Mouse (Mus musculus) ES-CJ7 (cell line): ENCODE measurements at regions not wholly inside any gene's neighbourhood (a gene's known extent, or its start where the extent isn't known, plus 50 kb on each side); places are given as distances from the start of the nearest gene placed in this dataset.

Experiments used
- DNase-seq: peaks from one replicate; pipeline ENCODE4 v3.0.0; 2011; ENCODE audit warnings: low read depth, low spot score

DNA sequence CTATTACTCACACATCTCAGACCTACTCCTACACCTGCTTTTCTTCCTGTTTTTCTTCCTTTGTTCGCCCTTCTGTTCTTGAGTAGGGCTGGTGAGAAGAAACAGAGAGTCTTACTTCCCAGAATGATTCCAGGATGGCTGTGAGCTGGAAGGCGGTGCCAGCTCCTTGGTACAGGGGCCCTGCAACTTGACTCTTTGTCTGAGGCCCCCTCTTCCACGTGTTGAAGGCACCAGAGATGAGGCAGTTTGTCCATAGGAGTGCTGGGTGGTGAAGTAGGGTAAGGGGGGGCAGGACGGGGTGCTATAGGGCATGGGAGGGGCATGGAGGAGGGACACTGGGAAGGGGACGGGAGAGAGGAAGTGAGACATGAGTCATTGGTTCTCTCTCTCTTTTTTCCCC, 60.8 kb downstream of the Dmrta2 start:
- DNase-seq = no peak

DNA sequence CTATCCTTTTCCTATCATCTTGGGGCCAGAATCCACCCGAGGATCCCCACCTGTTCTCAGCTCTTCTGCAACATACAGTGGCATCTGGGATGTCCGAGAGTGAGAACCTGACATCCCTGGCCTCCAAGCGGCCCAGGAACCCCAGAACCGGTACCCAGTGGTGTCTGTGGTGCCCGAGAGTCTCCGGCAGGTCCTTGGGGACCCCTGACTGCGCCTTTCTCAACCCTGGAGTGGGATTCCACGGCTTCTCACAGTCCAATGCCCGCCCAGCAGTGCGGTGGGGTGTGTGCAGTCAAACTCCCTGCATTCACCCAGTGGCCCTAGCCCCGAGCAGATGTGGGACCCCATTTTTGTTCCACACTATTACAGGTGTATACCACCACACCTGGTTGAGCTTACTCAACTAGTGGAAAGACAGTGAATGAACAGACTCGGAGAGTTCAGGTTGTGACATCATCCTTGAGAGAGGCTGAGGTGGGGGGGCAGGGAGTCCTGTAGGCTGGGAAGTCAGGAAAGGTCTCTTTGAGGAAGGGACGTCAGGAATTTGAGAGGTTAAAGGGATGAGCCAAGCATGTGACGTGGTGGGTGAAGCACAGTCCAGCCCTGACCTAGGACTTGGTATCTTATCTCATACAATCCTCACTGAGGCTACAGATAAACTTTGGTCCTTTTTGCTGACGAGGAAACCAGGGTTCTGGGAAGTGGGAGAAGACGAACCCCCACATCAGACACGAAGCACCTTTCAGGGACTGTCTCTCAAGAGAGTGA, 67.2 kb downstream of the Dmrta2 start:
- no peak for DNase-seq

DNA sequence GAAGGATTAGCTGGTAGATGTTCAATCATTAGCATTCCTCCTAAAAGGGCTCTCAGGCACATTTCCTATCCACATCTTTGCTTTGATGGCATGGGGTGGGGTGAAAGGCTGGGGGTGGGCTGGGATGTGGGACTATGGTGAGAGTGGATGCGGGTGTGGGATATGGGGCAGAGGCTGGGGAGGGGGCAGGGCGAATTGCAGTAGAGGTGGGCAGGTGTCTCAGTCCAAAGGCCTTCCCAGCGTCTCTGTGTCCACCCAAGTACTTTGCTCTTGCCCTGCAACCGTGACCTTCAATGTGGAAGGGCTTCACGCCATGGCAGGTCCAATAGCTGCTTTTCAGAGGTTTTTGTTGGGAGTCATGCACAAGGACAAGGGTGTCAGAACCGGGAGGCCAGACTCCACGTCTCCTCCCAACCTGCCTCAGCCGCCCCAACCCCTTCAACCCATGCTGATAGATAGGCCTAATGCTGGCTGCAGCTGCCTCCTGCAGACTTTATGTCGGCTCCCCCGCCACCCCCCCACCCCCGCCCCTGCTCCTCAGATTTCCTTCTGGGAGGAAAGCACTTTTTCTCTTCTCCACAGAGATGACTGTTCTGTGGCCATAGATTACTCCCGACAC, 67.9 kb downstream of the Dmrta2 start:
- no peak for DNase-seq

DNA sequence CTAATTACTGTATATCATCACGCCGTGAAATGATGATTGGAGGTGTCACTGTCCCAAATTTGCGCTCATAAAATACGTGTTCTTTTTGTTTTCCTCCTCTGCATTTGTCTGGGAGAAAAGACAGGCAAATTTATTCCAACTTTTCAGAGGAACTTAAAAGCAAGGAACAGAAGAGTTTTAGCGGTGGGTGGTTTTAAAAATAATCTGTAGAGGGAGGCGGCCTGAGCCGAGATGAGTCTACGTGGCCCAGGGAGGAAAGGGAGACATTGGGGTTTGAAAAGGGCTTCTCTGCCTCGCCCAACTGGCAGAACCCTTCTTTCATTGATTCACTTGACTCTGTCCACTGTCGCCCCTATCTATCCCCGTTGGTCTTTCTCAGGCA, 68.4 kb downstream of the Dmrta2 start:
- DNase-seq = no peak

DNA sequence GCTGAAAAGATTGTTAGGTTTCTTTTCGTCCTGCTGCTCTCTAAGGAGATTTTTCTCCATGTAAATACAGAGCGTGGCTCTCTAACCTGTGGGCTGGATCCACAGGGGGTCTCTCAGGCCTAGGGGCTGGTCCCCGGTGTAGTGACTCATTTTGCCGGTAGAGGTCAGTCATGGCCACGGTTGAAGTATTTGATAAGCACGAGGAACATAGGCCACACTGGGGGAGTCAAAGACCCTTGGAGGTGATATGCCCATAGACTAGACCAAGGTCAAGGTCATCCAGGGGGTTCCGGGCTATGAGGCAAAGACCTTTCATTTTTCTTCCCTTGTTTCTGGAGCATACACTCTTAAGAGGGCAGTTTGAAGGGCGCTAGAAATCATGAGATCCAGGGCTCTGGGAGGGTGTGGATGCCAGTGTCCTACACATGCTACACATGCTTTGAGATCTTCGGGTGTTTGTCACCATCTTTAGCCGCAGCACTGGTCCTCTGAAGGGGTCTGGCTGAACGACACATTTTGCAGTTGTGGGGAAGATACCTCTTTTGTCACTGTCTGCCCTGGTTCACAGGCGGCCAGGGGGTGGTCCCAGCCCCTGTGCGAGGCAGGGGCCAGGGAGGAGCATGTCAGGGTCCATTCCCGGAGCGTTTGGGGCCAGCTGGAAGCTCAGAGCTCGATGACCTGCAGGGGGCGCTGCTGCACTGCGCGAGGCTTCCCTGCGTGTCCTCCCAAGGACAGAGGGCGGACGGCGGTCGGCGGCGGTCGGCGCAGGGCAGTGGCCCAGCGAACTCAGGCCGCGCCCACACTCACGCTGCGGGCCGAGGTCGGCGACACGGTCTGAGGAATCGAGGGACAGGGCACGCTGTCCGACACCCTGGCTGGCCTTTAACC, 72.8 kb downstream of the Dmrta2 start:
- peak; percentile 78 for DNase-seq

DNA sequence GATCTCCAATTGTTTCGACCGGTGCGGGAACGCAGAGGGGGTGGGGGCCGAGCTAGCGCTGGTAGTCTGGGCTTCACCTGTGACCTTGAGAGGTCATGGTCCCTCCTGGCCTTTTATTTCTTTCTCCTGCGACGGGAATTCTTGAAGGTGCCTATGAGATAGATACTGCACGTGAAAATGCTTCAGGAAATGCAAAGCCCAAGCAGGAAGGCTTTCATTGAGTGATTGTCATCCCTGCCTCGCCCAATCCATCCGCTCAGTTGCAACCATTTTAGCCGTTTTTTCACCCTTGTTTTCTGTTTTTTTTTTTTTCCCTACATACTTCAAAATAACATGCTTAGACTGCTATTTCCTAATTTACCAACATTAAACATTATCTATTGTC, 73.4 kb downstream of the Dmrta2 start:
- DNase-seq = no peak

DNA sequence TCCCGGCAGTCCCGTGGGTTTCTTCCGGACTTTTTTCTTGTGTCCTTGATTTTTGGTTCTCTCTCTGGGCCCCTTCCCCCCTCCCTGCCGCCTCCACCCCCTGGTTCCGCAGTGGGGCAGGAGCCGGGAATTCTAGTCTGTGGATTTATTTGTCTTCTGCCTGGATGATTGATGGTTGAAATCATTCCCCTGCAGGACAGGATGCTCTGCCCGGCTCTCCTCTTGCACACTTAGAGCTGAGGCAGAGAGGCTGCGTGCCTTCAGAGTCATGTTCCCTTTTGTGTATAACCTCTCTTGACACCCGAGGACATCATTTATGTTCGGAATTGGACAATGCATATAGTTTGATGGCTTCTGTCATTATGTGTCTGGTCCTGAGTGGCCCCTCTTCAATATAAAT, 74.0 kb downstream of the Dmrta2 start:
- DNase-seq = no peak

DNA sequence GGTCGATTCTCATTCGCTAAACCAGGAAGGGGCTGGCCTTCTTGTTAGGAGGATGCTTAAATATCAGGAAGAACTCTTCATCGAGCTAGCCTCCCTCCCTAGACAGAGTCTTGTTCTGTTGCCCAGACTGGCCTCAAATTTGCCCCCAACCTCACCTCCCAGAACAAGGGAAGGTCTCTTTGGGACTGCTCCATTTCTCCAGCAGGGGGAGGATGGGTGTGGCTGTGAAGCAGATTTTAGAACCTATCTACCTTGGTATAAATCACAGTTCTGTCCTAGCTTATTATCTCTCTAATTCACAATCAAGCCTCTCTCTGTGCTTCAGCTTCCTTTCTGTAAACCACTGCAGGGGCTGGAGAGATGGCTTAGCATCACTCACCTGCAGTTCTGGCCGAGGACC, 75.1 kb downstream of the Dmrta2 start:
- peak; percentile 42 for DNase-seq

DNA sequence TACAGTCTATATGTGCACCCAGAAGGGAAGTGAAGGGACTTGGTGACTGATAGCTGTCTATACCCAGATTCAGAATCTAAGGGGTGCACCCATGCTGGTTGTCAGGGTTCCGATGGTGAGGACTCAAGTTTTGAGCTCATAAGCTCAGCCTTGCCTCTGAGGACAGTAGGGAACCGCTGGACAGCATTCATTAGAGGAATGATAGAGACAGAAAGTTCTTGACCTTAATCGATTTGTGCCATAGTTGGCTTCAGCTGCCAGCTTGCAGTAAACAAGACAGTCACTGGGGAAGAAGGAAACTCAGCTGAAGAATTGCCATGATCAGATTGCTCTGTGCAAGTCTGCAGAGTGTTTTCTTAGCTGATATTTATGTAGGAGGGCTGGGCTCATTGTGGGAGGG, 96.0 kb downstream of the Dmrta2 start:
- no peak for DNase-seq

DNA sequence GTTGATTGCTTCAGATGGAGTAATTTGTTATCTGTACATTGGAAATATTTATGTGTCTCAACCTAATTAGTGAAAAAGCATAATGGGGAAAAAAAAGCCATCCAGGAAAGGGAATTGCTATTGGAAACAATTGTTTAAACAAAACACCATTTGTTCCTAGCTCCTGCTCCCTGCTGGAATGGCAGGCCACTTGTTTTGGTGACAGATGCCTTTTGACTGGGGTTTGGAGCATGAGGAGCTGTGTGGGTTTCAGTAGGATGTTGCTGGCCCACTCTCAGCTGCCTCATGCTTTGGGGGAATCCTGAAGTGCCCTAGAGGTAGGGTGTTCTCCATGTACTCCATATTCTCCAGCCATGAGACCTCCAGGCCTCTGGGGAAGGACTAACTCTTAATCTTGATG, 105.5 kb downstream of the Dmrta2 start:
- DNase-seq = no peak

DNA sequence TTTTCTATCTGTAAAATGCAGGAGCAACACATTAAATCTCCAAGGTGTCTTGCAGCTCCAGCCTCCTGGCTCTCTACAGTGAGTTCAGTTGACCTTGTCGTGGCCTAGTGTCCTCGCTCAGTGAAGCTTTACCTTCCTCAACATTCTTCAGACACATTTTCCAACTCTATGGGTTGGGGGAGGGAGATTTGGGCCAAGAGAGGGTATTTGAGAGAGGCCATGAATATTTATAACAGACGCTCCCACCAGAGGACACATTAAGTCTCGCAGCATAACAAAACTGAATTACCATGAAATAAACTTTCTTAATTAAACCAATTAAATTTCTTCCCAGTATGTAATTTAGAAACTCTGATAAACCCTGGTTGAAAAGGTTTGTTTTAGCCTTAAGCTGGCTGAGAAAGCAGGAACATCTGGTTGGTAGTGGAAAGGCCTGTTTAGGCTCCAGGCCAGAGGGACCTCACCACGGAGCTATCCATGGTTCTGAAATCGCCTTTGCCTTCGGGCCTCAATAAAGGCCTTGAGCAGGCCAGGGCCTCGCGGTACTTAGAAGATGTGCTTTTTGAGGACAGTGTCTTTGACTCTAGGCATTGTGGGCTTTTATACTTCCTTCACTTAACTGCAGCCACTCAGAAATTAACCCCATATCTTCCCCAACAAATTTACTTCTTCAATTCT, 109.9 kb downstream of the Dmrta2 start:
- DNase-seq = peak; percentile 74

DNA sequence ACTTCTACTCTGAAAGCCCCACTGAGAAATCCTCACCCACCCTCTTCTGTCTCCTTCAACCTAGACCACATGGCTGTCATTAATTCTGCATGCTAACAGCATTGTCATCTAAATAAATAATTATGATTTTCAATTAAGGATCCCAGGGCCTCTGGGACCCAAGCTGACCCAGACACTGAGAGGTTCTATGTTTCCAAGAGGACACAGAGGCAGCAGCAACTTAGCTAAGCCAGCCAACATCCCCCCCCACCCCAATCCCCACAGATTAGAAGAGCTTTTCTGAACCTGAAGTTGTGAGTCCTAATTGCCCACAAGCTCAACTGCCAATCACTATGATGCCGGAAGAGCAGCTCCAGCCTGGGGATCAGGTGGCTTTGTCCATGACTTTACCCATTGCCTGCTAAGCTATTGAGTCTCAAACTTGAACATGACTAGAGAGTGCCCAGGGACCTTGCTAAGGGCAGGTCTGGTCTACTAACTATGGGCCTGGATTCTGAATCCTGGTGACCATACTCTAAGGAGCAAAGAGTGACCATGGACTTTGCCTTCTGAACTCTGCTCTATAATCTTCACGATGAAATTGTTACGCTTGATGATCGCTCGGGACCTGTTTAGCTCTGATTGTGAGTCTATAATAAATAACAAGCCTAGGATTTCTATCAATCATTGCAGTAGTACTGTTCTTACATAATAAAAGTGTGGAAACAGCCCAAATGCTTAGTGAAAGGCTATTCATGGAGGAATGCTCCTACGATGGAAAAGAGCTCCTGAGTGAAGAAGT, 115.4 kb downstream of the Dmrta2 start:
- DNase-seq = no peak

DNA sequence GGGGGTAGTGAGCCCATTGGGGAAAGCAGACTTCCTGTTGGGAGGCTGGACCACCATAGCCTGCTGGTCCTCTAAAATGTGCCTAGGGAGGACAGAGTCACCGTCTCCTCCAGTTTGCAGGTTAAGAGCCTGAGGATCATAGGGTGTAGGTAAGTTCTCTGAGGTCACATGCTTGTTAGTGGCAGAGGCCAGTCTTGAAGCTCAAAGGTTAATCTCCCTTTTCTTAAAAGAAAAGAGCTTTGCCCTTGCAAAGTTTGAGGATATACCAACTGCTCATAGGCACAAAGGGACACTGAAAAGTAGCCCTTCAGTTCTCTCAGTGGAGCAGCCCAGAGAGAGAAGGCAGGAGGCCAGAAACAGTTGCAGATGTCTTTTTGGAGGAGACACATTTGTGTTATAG, 116.7 kb downstream of the Dmrta2 start:
- no peak for DNase-seq

DNA sequence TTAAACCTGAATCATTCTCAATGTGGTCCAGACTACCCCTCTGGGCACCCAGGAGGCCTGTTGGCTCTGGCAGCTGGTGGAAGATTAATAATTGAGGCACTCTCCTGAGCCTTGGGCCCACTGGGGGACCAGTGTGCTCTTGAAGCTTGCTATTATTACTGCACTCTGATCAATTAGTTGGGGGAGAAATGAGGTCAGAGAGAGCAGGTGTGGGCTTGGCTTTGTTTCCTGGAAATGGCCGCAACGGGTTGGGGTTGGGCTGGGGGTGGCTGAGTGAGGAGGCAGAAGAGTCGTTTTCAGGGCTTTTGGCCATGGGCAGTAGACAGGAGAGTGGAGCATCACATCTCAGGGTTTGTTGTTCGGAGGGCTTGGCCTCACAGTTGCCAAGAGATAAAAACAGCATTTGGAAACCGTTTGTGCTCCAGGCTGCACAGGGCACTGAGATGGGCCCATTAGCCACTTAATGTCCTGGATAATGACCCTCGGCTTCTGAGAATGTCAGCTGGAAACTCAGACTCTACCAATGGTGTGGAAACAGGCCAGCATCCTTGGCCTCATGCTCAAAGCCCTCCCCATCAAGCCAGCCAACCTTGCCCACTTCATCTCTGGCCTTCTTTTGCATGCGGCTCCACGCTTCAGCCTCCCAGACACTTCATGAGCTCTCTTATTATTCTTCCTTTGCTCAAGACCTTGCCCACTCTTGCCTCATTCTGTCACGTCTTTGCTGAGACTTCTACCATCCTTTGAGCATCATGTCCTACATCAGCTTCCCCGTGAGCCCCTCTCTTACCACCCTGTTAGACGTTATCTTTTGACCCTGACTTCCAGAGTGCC, 118.1 kb downstream of the Dmrta2 start:
- no peak for DNase-seq

DNA sequence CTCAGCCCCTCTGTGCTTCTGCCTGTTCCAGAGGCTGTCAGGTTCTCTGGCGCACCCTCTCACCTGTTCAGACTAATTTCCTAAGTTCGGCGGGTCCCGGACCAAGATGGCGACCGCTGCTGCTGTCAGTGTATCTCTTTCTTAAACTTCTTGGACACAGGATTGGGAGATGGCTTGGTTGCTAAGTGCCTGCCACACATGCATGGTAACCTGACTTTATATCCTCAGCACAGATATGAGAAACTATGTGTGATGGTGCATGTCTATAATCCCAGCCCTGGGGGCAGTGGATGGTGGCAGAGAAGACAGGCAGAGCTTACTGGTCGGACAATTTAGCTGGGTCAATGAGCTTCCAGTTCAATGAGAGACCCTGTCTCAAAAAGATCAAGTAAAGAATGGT, 126.3 kb downstream of the Dmrta2 start:
- DNase-seq = peak; percentile 24

DNA sequence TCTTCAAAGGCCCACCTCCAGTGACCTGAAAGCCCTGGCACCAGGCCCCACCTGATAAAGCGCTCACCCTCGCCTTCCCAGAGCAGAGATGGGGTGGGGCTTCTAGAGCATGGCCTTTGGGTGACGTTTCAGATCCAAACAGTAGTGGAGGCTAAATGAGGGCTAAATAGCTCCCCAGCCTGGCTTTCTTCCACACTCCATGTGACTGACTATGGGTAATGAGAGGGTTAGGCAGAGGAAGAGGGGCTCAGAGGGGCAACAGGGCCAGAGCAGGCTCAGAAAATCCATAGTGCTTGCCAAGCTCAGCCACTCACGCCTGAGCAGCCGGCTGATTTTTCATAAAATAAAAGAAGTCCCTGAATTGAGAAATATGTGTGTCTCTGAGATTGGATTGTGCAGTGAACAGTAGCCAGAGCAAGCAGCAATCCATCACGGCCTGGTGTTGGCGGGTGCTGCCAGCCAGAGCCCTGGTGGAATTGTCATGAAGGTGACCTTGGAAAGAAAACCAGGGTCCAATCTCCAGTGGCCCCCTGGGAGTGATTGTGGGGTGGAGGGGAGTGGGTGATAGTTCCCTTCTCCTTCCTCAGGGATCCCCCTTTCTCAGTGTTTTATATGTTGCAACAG, 128.9 kb downstream of the Dmrta2 start:
- no peak for DNase-seq

DNA sequence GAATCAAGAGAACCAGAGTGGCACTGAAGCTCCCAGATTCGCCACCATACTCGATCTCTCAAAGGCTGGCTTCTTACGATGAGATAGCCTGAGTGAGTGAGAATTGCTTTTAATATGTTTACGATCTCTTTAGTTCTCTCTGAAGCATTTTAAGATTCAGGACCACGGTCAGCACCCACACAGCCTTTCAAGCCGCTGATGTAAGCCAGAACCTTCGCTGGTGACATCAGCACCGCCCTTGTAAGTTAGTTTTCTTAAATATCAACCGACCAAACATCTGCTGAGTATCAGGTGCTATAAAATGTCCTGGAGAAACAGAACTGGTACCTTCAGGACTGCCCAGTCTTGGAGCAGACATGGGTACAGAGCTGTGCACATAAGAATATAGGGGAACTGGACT, 141.6 kb downstream of the Dmrta2 start:
- peak; percentile 33 for DNase-seq

DNA sequence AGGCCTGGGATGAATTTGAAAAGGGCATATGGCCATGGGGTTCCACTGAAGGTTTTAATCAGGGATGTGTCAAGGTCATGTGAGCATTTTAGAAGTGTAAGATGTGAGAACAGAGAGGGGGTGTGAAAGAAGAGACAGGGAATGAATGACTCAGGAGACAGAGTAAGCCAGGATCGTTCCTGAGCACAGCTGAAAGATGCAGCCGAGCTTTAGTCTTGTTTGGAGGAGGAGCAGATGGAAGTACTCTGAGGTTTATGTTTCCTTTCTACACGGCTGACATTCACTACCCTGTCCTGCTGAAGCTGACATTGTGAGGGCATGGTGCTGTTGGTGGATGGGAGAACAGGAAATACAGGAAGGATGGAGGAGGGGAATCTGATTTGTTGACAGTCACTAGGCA, 142.0 kb downstream of the Dmrta2 start:
- no peak for DNase-seq

DNA sequence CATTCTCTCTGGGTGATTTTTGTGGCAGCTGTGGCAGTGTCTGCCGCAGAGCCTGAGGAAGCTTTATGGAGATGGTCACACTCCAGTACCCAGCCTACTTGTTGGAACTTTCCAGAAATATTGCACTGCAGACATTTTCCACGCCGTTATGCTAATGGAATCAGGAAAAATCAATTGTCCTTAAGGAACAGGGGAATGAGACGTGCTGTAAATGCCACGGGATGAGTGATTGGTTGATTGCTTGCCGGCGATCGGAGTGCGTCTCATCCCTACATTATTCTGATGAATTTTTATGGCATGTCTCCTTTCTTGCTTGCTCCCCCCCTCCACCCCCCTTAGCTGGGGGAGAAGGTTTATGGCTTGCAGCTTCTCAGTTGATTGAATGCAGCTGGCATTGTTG, 142.9 kb downstream of the Dmrta2 start:
- DNase-seq = no peak

DNA sequence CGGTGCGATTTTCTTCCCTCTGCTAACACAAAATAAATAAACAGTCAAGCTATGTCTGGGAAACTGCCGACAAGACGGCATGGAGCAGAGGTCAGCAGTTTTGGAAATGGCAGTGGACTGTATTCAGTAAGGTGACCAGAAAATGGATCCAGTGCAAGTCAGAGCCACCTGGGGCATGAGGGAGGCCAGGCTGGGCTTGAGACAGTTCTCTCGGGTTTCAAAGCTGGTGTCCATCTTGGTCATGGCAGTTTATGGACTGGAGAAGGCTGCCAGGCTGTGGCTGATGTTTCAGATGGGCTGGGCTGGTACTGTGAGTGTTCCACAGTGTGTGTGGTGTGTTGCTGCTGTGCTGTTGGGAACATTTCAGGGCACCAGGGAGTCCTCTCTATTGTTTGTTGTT, 143.6 kb downstream of the Dmrta2 start:
- DNase-seq = no peak
